Mouse (Mus musculus): ENCODE results near the gene Ntsr1.

- TF ChIP-seq POLR2A (IDR thresholded peaks at IDR 0.05; ENCODE audit: borderline replicate concordance, extremely low read depth, low read depth, low read length) (no peak), CTCF (IDR thresholded peaks at IDR 0.05; ENCODE audit: insufficient read depth, low read length) (no peak)
Observed at GRCm38 (mm10) chr2:180469768-180470167, 30.0 kb upstream of the Ntsr1 start.
